ENCODE assay signal across 28 mouse cellular contexts in genomic region chr4:61834952-61835708, GRCm38 (mm10). TPM values are rescaled to one million over a fixed set of nuclear protein-coding genes. Genes with fewer than 3 reads are reported as not detected.
DNase-seq lines count a peak whose midpoint lies in the region; ATAC-seq and TF ChIP-seq lines count a peak whose summit lies in the region.
"Had no signal": no experiment of that assay in that cellular context is flagged by ENCODE, and none has a peak within 500 bp of the region (broad histone marks: within the 10 kb centered on the region; RNA-seq: fewer than 3 reads in every experiment).

Gene Mup5 (minus strand): TSS chr4:61835233.

- TF ChIP-seq EP300 in heart, adult 2 months (IDR thresholded peaks at IDR 0.05; ENCODE audit: insufficient read depth, low read depth, low read length), result no peak

- no peak for TF ChIP-seq POLR2A in heart, adult 2 months (IDR thresholded peaks at IDR 0.05; ENCODE audit: insufficient read depth, low read depth, low read length)

- peak; percentile 49 to 75 for DNase-seq in frontal cortex, adult 2 months (ENCODE audit: extremely low spot score in 1 of 2, low spot score in 1 of 2)
- no peak for DNase-seq in frontal cortex, postnatal 14 days (ENCODE audit: low spot score in 2 of 2)
- peak; percentile 21 to 40 for DNase-seq in right cerebral cortex, adult 2 months (ENCODE audit: low spot score in 2 of 2)
- DNase-seq in right cerebral cortex, postnatal 4 days, result no peak
- peak; percentile 15 to 41 for DNase-seq in left cerebral cortex, postnatal 14 days (ENCODE audit: low spot score in 2 of 2)
- DNase-seq in heart, adult 2 months, result no peak
- DNase-seq: adrenal gland, postnatal 10 days; cerebellum, adult 11-12 months; cerebellum, adult 9-11 months; cerebellum, postnatal 36 days; embryo, embryonic 11 days; gastrocnemius, adult 2 months; gastrocnemius, postnatal 25 days; heart, postnatal 4 days had no signal

- TF ChIP-seq CTCF in heart, adult 2 months (IDR thresholded peaks at IDR 0.05), result no peak

- no peak within 1 kb of the TSS for H3K27ac ChIP-seq in kidney, embryonic 15.5 days
- no peak within 1 kb of the TSS for H3K27ac ChIP-seq in heart, adult 2 months
- H3K27ac ChIP-seq: embryonic facial prominence, embryonic 15.5 days; forebrain, embryonic 10.5 days; gastrocnemius, adult 2 months; heart, embryonic 13.5 days; hindbrain, embryonic 12.5 days had no signal

- no peaks in the 10 kb centered on the region for H3K27me3 ChIP-seq in kidney, embryonic 15.5 days
- H3K27me3 ChIP-seq in heart, adult 2 months (ENCODE audit: control insufficient read depth, insufficient read depth, low read length), result peaks cover 1% of the 10 kb centered on the region; the same call in 1 of the 2 replicates
- H3K27me3 ChIP-seq: embryonic facial prominence, embryonic 15.5 days; heart, embryonic 13.5 days; hindbrain, embryonic 12.5 days had no signal

- H3K4me3 ChIP-seq in kidney, embryonic 15.5 days (replicated peaks), result no peak within 1 kb of the TSS
- H3K4me3 ChIP-seq in heart, adult 2 months, result no peak within 1 kb of the TSS
- H3K4me3 ChIP-seq: embryonic facial prominence, embryonic 15.5 days; erythroblast, embryonic 14.5 days; forebrain, embryonic 10.5 days; gastrocnemius, adult 2 months; heart, embryonic 13.5 days; hindbrain, embryonic 12.5 days had no signal

- H3K9ac ChIP-seq in kidney, embryonic 15.5 days, result no peak within 1 kb of the TSS
- H3K9ac ChIP-seq in heart, adult 2 months (ENCODE audit: low read depth, low read length), result no peak within 1 kb of the TSS
- H3K9ac ChIP-seq: embryonic facial prominence, embryonic 15.5 days; heart, embryonic 13.5 days; hindbrain, embryonic 12.5 days had no signal

- WGBS in kidney, embryonic 15.5 days, result 69% methylated on average over 4 of the region's 4 CpGs
- 59% methylated on average over 4 of the region's 4 CpGs for WGBS in heart, adult 2 months

- peaks cover 2% of the 10 kb centered on the region; the same call in 1 of the 2 replicates for H3K9me3 ChIP-seq in kidney, embryonic 15.5 days (replicated peaks)
- H3K9me3 ChIP-seq: embryonic facial prominence, embryonic 15.5 days; hindbrain, embryonic 12.5 days had no signal

- intact Hi-C loops in left cerebral cortex, postnatal 14 days (cut with DNase I), result no loop called here
- intact Hi-C loops in heart, adult 2 months (cut with DNase I), result no loop called here

- no peaks in the 10 kb centered on the region for H3K79me2 ChIP-seq in heart, adult 2 months (replicated peaks; ENCODE audit: control insufficient read depth, insufficient read depth, low read length)

- H3K36me3 ChIP-seq in kidney, embryonic 15.5 days, result no peaks in the 10 kb centered on the region
- H3K36me3 ChIP-seq in heart, adult 2 months (ENCODE audit: control insufficient read depth, insufficient read depth, low read length), result no peaks in the 10 kb centered on the region
- H3K36me3 ChIP-seq: embryonic facial prominence, embryonic 15.5 days; forebrain, embryonic 10.5 days; heart, embryonic 13.5 days; hindbrain, embryonic 12.5 days had no signal

- no peaks in the 10 kb centered on the region for H3K4me1 ChIP-seq in kidney, embryonic 15.5 days
- no peaks in the 10 kb centered on the region for H3K4me1 ChIP-seq in heart, adult 2 months (ENCODE audit: control insufficient read depth, insufficient read depth, low read length)
- H3K4me1 ChIP-seq: embryonic facial prominence, embryonic 15.5 days; forebrain, embryonic 10.5 days; heart, embryonic 13.5 days; hindbrain, embryonic 12.5 days had no signal

- H3K4me2 ChIP-seq in kidney, embryonic 15.5 days, result no peak within 1 kb of the TSS
- H3K4me2 ChIP-seq: embryonic facial prominence, embryonic 15.5 days; heart, embryonic 13.5 days; hindbrain, embryonic 12.5 days had no signal

- ATAC-seq in kidney, embryonic 15.5 days (replicated peaks; ENCODE audit: low FRiP score), result no peak
- ATAC-seq: forebrain, embryonic 14.5 days; hindbrain, embryonic 16.5 days had no signal

RNA-seq across cellular contexts. Expression of gene Mup5, which starts in this region (rescaled TPM):
- polyA plus RNA-seq in frontal cortex, adult 2 months (2012; rRNA removed), result 0.16 and 0.27 TPM in 2 replicates
- under 1 TPM; 0.38 to 0.53 TPM for total RNA-seq in left cerebral cortex, postnatal 14 days (2021)
- polyA plus RNA-seq in kidney, embryonic 15.5 days (2015; fragmentation: Nextera tagmentation; extraction: Ambion mirVana), result not detected in 2 replicates
- total RNA-seq in heart, adult 2 months (2021), result not detected
- polyA plus RNA-seq in heart, adult 2 months (2012; rRNA removed), result not detected in 2 replicates
- total RNA-seq: adrenal gland, postnatal 10 days; adrenal gland, postnatal 4 days; gastrocnemius, adult 2 months; gastrocnemius, postnatal 25 days; granulocyte monocyte progenitor cell, adult 5-6 weeks; heart, postnatal 4 days; MEL had no signal
- polyA plus RNA-seq: C2C12; embryonic facial prominence, embryonic 11.5 days; erythroblast, embryonic 14.5 days; forebrain, embryonic 10.5 days; forebrain, embryonic 14.5 days; heart, embryonic 13.5 days; heart, postnatal 0 days; hindbrain, embryonic 12.5 days; hindbrain, embryonic 16.5 days had no signal

Comparison
In these comparisons a context has a peak if more than half of its experiments do, and no peak if none do; other contexts are left out.
1. DNase-seq: peak in right cerebral cortex, adult 2 months (2 of 2); none in frontal cortex, postnatal 14 days (0 of 2), right cerebral cortex, postnatal 4 days (single experiment) and heart, adult 2 months (0 of 2).
2. Peak in DNase-seq in frontal cortex, adult 2 months; RNA of the gene not detected or under 1 TPM.
3. Peak in DNase-seq in left cerebral cortex, postnatal 14 days; RNA of the gene not detected or under 1 TPM.